Mouse (Mus musculus) kidney, embryonic 14.5 days (tissue): Measurements from ENCODE around the gene 2310009B15Rik. TPM values are rescaled to one million over a fixed set of nuclear protein-coding genes. Genes with fewer than 3 reads are reported as not detected.

Experiments used
- ATAC-seq: fragments of 200-750 bp; cut with Nextera tagmentation; 2 replicates; pipeline ENCODE4 v1.8.0; 2017; ENCODE audit warnings: moderate number of reproducible peaks, mild to moderate bottlenecking, moderate TSS enrichment, moderate library complexity; ENCODE audit not compliant: low FRiP score, low TSS enrichment
- H3K27ac ChIP-seq: fragments of 300-500 bp; sonication (generic); 2 replicates; pipeline ENCODE4 v1.5.1; 2014; ENCODE audit warnings: low read depth, mild to moderate bottlenecking, low read length, moderate library complexity, mixed read lengths
- H3K27me3 ChIP-seq: fragments of 300-500 bp; sonication (generic); 2 replicates; pipeline ENCODE4 v1.6.1; 2014; ENCODE audit warnings: mild to moderate bottlenecking, low read length; ENCODE audit not compliant: control insufficient read depth, insufficient read depth
- H3K36me3 ChIP-seq: fragments of 300-500 bp; sonication (generic); 2 replicates; pipeline ENCODE4 v1.6.1; 2014; ENCODE audit warnings: low read length, mixed read lengths; ENCODE audit not compliant: control insufficient read depth, insufficient read depth
- H3K4me1 ChIP-seq: fragments of 300-500 bp; sonication (generic); 2 replicates; pipeline ENCODE4 v1.6.1; 2014; ENCODE audit warnings: low read length, mixed read lengths; ENCODE audit not compliant: control insufficient read depth, insufficient read depth
- H3K4me2 ChIP-seq: fragments of 300-500 bp; sonication (generic); replicated peaks from 2 replicates; pipeline ENCODE4 v1.6.1; 2014; ENCODE audit warnings: low read depth, mild to moderate bottlenecking, low read length
- H3K4me3 ChIP-seq: fragments of 300-500 bp; sonication (generic); 2 replicates; pipeline ENCODE4 v1.5.1; 2014; ENCODE audit warnings: mild to moderate bottlenecking, low read length
- H3K9ac ChIP-seq: fragments of 300-500 bp; sonication (generic); 2 replicates; pipeline ENCODE4 v1.6.1; 2014; ENCODE audit warnings: low read depth, mild to moderate bottlenecking, low read length, moderate library complexity
- H3K9me3 ChIP-seq: fragments of 300-500 bp; sonication (generic); 2 replicates; pipeline ENCODE4 v1.6.1; 2016; ENCODE audit warnings: low read length; ENCODE audit not compliant: control insufficient read depth
- WGBS: fragments of 180-500 bp; shearing (Covaris S2); extraction: QIAGEN DNeasy Blood & Tissue Kit; methylation state at CpG from one replicate; pipeline ENCODE4 v1.1.7; 2014; 5-methylcytosine and 5-hydroxymethylcytosine counted together
- polyA plus RNA-seq: library from polyadenylated mRNA; unstranded; fragments of >200 nt; fragmentation: Nextera tagmentation; extraction: Ambion mirVana; gene quantifications from 2 replicates; pipeline ENCODE4 v1.2.1, GENCODE M21; 2014

The 2310009B15Rik gene
- polyA plus RNA-seq, 1 experiment from 2014 or later: 47.8 TPM

DNA sequence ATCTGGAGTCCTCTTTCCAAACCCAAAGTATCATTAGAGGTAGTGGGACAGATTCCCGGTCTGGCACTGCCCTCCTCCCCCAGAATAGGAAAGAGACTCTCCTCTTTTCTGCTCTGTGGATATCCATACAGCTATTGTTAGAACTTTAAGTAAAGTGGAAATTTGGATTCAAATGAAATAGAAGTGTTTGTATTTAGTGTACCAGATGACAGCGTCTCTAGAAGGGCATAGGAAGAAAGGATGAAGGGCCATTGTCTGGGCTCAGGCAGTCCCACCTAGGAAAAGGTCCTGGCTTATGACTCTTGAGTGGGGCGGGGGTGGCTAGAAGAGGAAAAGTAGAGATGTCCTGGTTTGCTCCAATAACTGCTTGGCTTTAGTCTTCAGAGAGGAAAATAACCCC is 11.2 kb downstream of the 2310009B15Rik start:
- Histone ChIP-seq H3K4me3 (no peak overlapping the region), H3K9ac (no peak overlapping the region), H3K27ac (no peak overlapping the region), H3K4me2 (no peak overlapping the region), H3K4me1 (peaks cover 8% of the 10 kb centered on the region; the same call in 1 of the 2 replicates), H3K27me3 (peaks cover 76% of the 10 kb centered on the region), H3K36me3 (no peaks in the 10 kb centered on the region), H3K9me3 (no peaks in the 10 kb centered on the region)
- WGBS: 11% methylated on average over 3 of the region's 3 CpGs
- no peak for ATAC-seq

DNA sequence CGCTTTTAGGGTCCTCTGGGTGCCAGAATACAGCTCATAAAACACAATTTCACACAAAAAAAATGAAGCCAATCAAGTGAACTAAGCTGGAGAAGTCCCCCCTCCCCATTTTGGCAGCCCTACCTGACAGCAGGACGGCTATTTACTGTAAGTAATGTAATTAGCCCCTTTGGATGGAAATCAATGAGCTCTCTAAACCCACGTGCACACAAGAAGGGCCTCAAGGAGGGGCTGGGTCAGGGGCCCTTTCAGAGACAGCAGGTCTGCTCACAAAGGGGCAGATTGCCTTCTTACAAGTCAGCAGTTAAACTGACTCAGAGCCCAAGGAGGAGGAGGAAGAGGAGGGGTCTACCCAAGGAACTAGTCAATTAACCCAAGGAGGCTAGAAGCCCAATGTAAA is 12.5 kb downstream of the 2310009B15Rik start:
- no peak overlapping the region for H3K9ac ChIP-seq
- H3K27ac ChIP-seq: no peak overlapping the region
- no peak for ATAC-seq
- H3K4me3 ChIP-seq: peak overlapping the region; percentile 27; the same call in 1 of the 2 replicates
- 2% methylated on average over 3 of the region's 3 CpGs for WGBS
- no peaks in the 10 kb centered on the region for H3K36me3 ChIP-seq
- peaks cover 8% of the 10 kb centered on the region; the same call in 1 of the 2 replicates for H3K4me1 ChIP-seq
- H3K4me2 ChIP-seq: peak overlapping the region; percentile 46; the same call in 1 of the 2 replicates
- H3K9me3 ChIP-seq: no peaks in the 10 kb centered on the region
- H3K27me3 ChIP-seq: peaks cover 76% of the 10 kb centered on the region

DNA sequence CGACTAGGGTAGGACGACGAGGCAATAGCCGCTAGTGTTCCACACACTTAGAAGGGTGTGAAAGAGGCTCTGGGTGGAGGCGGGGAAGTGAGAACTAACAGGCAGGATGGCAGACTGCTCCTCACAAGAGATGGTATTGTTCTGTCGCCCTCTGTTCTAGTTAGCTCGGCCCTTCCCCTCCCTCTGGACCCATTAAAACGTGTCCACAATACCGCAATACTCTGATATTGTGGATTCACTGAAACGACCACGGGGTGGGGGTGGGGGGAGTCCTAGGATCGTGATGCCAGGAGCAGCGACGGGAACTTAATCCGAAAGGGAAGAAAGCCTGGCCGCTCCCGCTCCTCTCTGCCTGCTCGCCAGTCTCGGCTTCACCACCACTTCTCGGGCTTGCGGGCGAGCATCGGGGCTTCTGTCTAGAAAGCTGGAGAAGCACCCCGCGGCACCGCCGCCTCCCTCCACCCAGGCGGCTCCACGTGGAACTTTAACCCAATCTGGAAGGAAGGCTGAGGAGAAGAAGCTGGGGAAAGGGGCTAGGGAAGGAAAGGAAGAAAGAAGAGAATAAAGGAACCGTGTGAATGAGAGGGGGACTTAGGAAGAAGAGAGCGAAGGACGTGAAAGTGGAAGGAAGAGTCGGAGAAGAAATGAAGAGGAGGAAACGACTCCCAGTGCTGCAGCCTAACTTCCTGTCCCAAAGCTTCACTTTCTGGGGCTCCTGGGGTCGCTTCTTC is 13.1 kb downstream of the 2310009B15Rik start:
- ATAC-seq: no peak
- no peaks in the 10 kb centered on the region for H3K36me3 ChIP-seq
- WGBS: under 1% methylated on average over 35 of the region's 35 CpGs
- peak overlapping the region; percentile 46 for H3K4me2 ChIP-seq
- peaks cover 7% of the 10 kb centered on the region; the same call in 1 of the 2 replicates for H3K4me1 ChIP-seq
- H3K9ac ChIP-seq: no peak overlapping the region
- peaks cover 73% of the 10 kb centered on the region for H3K27me3 ChIP-seq
- no peak overlapping the region for H3K27ac ChIP-seq
- no peaks in the 10 kb centered on the region for H3K9me3 ChIP-seq
- H3K4me3 ChIP-seq: peak overlapping the region; percentile 27

DNA sequence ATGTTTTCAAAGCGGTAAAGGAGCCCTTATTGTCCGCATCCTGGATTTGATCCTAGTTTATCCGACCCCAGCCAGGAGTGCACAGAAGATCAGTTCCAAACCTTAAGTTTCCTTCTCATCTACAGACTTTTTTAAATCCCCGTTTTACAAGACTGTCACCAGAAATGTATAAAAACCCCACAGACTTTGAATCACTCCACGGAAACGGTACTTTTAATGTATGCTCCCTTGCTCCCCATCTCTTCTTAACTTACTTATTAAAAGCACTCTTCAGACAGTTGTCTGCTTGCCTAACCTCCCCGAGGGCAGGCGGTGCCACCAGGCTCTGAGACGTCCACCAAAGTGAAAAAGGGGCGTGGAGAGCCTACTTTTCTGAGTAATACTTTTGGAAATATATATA is 13.9 kb downstream of the 2310009B15Rik start:
- Histone ChIP-seq H3K27me3 (peaks cover 73% of the 10 kb centered on the region), H3K4me3 (no peak overlapping the region)
- WGBS: 3% methylated on average over 10 of the region's 10 CpGs

DNA sequence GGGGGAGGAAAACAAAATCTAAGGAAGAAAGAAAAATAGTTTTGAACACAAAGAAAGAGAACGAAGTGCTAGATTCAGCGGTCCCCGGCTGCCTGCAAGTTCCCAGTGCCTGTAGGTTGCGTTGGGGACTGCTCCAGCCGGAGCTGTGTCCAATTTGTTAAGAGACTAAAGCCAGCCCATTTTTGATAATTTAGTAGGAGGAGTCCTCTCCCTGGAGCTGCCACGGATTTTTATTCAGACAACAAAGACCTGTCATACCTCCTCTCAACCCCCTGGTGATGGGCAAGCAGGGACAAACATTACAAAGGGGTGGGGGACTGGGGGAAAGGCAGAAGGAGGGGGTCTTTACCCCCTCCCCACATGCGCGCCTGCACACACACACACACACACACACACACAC is 14.3 kb downstream of the 2310009B15Rik start:
- peak overlapping the region; percentile 26; the same call in 1 of the 2 replicates for H3K4me3 ChIP-seq
- H3K36me3 ChIP-seq: no peaks in the 10 kb centered on the region
- no peak overlapping the region for H3K27ac ChIP-seq
- H3K9ac ChIP-seq: no peak overlapping the region
- ATAC-seq: no peak
- H3K4me1 ChIP-seq: peaks cover 2% of the 10 kb centered on the region; the same call in 1 of the 2 replicates
- H3K9me3 ChIP-seq: no peaks in the 10 kb centered on the region
- peaks cover 73% of the 10 kb centered on the region for H3K27me3 ChIP-seq
- H3K4me2 ChIP-seq: peak overlapping the region; percentile 37; the same call in 1 of the 2 replicates
- WGBS: 0% methylated on average over 8 of the region's 8 CpGs

More for the DNA sequence above, 13.9 kb downstream of the 2310009B15Rik start:
- Histone ChIP-seq H3K9ac (no peak overlapping the region), H3K9me3 (no peaks in the 10 kb centered on the region), H3K4me1 (peaks cover 3% of the 10 kb centered on the region; the same call in 1 of the 2 replicates), H3K36me3 (no peaks in the 10 kb centered on the region), H3K27ac (no peak overlapping the region), H3K4me2 (no peak overlapping the region)
- no peak for ATAC-seq

DNA sequence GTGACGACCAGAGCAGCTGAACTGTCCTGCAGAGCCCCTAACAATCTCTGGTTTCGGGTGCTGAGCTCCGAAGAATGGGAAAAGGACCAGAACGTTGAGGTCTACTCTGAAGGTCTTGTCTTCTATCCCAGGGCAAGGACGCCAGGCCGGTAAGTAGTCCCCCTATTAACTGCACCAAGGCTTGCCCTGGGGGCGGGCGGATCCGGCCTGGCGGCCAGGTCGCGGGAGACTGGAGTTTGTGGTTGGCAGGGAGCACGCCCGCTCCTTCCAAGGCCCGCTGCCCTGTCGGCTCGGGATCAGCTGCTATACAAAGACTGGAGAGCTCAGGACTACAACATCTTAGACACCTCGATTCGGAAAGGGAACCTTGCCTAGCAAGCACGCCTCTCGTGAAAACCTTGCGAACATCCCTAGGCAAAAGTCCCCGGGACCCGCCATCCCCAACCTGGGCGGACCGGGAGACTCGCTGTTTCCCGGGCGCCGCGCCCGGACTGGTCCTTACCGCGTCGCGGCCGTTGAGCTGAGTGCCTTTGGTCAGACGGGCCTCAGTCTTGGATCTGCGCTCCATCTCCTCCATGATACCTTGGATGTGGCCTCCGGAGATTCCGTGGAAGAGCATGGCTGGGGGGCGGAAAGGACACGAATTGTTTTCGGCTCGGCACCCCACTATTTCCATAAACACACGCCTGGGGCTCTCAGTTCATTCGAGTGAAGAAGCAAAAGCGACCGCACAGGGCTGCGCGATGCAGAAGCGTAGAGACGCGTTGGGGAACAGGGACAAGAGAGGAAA is 15.2 kb downstream of the 2310009B15Rik start:
- no peak overlapping the region for H3K9ac ChIP-seq
- H3K9me3 ChIP-seq: no peaks in the 10 kb centered on the region
- H3K4me1 ChIP-seq: no peaks in the 10 kb centered on the region; the same call in 1 of the 2 replicates
- H3K4me3 ChIP-seq: peak overlapping the region; percentile 26
- peak; percentile 68 for ATAC-seq
- H3K27me3 ChIP-seq: peaks cover 73% of the 10 kb centered on the region
- H3K4me2 ChIP-seq: peak overlapping the region; percentile 37
- no peak overlapping the region for H3K27ac ChIP-seq
- no peaks in the 10 kb centered on the region for H3K36me3 ChIP-seq
- WGBS: 2% methylated on average over 54 of the region's 54 CpGs

DNA sequence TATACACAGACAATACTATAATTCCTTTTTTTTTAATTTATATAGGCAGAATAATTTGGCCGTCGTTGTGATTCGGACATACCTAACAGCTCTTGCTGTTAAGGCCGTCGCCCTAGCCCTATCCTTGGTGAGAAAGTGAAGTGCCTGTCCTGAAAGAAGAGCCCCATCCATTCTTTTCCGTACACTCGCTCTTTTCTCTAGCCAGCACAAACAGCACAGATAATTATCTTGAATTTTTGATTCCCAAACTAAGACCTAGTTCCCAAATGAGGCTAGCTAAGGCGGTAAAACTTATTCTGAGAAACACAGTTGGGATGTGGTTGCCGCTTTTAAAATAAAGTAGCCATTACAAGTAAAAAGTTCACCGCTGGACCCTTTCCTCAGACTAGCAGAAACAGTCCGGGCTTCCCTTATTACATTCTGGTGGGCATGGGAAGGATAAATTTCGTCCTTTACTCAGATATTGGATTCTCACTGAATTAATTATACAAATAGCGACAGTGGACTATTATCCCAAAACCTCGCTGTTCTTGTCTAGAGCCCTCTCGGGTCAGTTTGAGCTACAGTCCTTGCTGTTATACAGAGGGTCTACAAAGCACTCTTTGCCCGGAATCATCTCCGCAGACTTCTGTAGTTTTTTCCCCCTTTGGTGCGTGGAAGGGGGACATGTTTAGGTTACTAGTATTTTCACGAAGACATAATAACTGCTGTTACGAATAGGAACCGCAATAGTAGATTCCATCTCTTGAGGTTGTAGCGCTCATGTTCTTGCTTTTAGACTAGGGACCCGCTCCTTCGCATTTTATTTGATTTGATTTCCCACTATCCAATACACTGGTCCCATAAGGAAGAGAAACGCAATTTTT is 16.0 kb downstream of the 2310009B15Rik start:
- Histone ChIP-seq H3K9ac (no peak overlapping the region), H3K36me3 (no peaks in the 10 kb centered on the region), H3K4me1 (no peaks in the 10 kb centered on the region; the same call in 1 of the 2 replicates), H3K9me3 (no peaks in the 10 kb centered on the region), H3K4me3 (peak overlapping the region; percentile 26; the same call in 1 of the 2 replicates), H3K27me3 (peaks cover 73% of the 10 kb centered on the region), H3K27ac (no peak overlapping the region), H3K4me2 (no peak overlapping the region)
- WGBS: 7% methylated on average over 25 of the region's 25 CpGs
- ATAC-seq: no peak

DNA sequence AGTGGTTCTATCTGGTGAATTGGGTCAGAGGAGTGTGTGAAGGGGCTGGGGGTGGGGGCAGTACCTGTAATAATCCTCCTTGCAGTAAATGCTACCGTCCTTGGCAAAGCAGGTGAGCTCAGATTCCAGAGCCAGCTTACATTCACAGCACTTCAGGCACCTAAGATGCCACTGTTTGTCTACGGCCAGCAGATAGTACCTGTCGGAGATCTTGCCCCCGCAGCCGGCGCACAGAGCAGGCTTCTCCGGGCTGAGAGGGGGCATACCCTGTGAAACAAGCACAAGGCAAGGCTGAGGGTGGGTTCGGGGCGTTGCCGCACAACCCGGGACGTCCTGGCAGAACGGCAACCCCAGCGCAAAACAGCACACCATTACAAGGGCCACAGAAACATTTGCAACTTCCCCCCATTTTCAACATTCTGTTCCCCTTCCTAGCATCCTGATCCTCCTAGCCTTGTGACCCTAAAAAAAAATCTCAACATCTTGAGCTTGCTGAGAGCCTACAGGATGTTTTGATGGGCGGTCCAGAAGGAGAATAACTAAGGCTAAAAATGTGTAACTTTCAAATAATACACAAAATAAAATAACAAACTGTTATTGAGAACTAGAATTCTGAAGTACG is 16.7 kb downstream of the 2310009B15Rik start:
- H3K36me3 ChIP-seq: no peaks in the 10 kb centered on the region
- H3K9me3 ChIP-seq: no peaks in the 10 kb centered on the region
- no peak overlapping the region for H3K27ac ChIP-seq
- 5% methylated on average over 16 of the region's 16 CpGs for WGBS
- peaks cover 72% of the 10 kb centered on the region for H3K27me3 ChIP-seq
- H3K4me2 ChIP-seq: no peak overlapping the region
- no peaks in the 10 kb centered on the region; the same call in 1 of the 2 replicates for H3K4me1 ChIP-seq
- H3K4me3 ChIP-seq: no peak overlapping the region
- ATAC-seq: no peak
- H3K9ac ChIP-seq: no peak overlapping the region
